ENCODE assay signal across 8 mouse cellular contexts in genomic region chr6:84106082-84106481, GRCm38 (mm10).
A peak's percentile ranks its signal among the peaks of the same experiment; 100 is the strongest.
DNase-seq lines count a peak whose midpoint lies in the region; ATAC-seq and TF ChIP-seq lines count a peak whose summit lies in the region.

No protein-coding gene starts in this region.

- intact Hi-C loops in left cerebral cortex, adult 2 months (cut with DNase I): no loop called here
- intact Hi-C loops in left cerebral cortex, postnatal 25 days (cut with DNase I): no loop called here

- H3K9me3 ChIP-seq in forebrain, embryonic 11.5 days (ENCODE audit: control insufficient read depth, low read length): no peaks in the 10 kb centered on the region
- no peaks in the 10 kb centered on the region for H3K9me3 ChIP-seq in intestine, embryonic 14.5 days (ENCODE audit: control insufficient read depth, low read length)
- H3K9me3 ChIP-seq in neural tube, embryonic 12.5 days: no peaks in the 10 kb centered on the region

- 8% methylated on average over 12 of the region's 12 CpGs for WGBS in forebrain, embryonic 11.5 days
- WGBS in intestine, embryonic 14.5 days: 9% methylated on average over 12 of the region's 12 CpGs
- WGBS in neural tube, embryonic 12.5 days: 3% methylated on average over 12 of the region's 12 CpGs

- peak; percentile 47 for ATAC-seq in forebrain, embryonic 11.5 days (replicated peaks; ENCODE audit: low FRiP score)
- ATAC-seq in intestine, embryonic 14.5 days (replicated peaks; ENCODE audit: low FRiP score, low TSS enrichment, low read depth): no peak
- peak; percentile 38 for ATAC-seq in neural tube, embryonic 12.5 days (ENCODE audit: low FRiP score, low read depth)
- ATAC-seq in erythroid progenitor cell, adult 5-6 weeks (replicated peaks; ENCODE audit: low FRiP score, poor library complexity, severe bottlenecking): no peak

- peak overlapping the region; percentile 44 for H3K4me3 ChIP-seq in left cerebral cortex, adult 2 months
- H3K4me3 ChIP-seq in forebrain, embryonic 11.5 days (ENCODE audit: low read depth, low read length): peak overlapping the region; percentile 41
- H3K4me3 ChIP-seq in intestine, embryonic 14.5 days (ENCODE audit: low read depth, low read length): peak overlapping the region; percentile 33
- H3K4me3 ChIP-seq in neural tube, embryonic 12.5 days: 0 out of 2 replicates have a peak overlapping the region, but pooled peaks have one; percentile 31

- no peak overlapping the region for H3K27ac ChIP-seq in left cerebral cortex, adult 2 months
- no peak overlapping the region for H3K27ac ChIP-seq in forebrain, embryonic 11.5 days (ENCODE audit: low read depth, low read length)
- H3K27ac ChIP-seq in intestine, embryonic 14.5 days (ENCODE audit: low read depth): 0 out of 2 replicates have a peak overlapping the region, but pooled peaks have one; percentile 14
- peak overlapping the region; percentile 34; the same call in 1 of the 2 replicates for H3K27ac ChIP-seq in neural tube, embryonic 12.5 days

- H3K27me3 ChIP-seq in forebrain, embryonic 11.5 days (ENCODE audit: control insufficient read depth, insufficient read depth, low read length): peaks cover 3% of the 10 kb centered on the region; the same call in 1 of the 2 replicates
- peaks cover 10% of the 10 kb centered on the region; the same call in 1 of the 2 replicates for H3K27me3 ChIP-seq in intestine, embryonic 14.5 days (replicated peaks; ENCODE audit: control insufficient read depth, insufficient read depth, low read length)
- peaks cover 30% of the 10 kb centered on the region for H3K27me3 ChIP-seq in neural tube, embryonic 12.5 days (replicated peaks)

- H3K4me1 ChIP-seq in forebrain, embryonic 11.5 days (replicated peaks; ENCODE audit: control insufficient read depth, insufficient read depth, low read length): peaks cover 8% of the 10 kb centered on the region; the same call in 1 of the 2 replicates
- peaks cover 18% of the 10 kb centered on the region for H3K4me1 ChIP-seq in intestine, embryonic 14.5 days (replicated peaks; ENCODE audit: control insufficient read depth, insufficient read depth, low read length)
- H3K4me1 ChIP-seq in neural tube, embryonic 12.5 days: peaks cover 37% of the 10 kb centered on the region

- peak overlapping the region; percentile 49 for H3K9ac ChIP-seq in forebrain, embryonic 11.5 days (ENCODE audit: low read length)
- no peak overlapping the region for H3K9ac ChIP-seq in intestine, embryonic 14.5 days (ENCODE audit: low read length)
- H3K9ac ChIP-seq in neural tube, embryonic 12.5 days: peak overlapping the region; percentile 29; the same call in 1 of the 2 replicates

- TF ChIP-seq CTCF in left cerebral cortex, adult 2 months (IDR thresholded peaks at IDR 0.05): no peak

- peak overlapping the region; percentile 71 for H3K4me2 ChIP-seq in forebrain, embryonic 11.5 days (ENCODE audit: low read depth, low read length, severe bottlenecking)
- H3K4me2 ChIP-seq in intestine, embryonic 14.5 days (ENCODE audit: low read length): peak overlapping the region; percentile 78
- peak overlapping the region; percentile 69 for H3K4me2 ChIP-seq in neural tube, embryonic 12.5 days (replicated peaks)

- H3K36me3 ChIP-seq in forebrain, embryonic 11.5 days (ENCODE audit: control insufficient read depth, insufficient read depth, low read length): no peaks in the 10 kb centered on the region
- no peaks in the 10 kb centered on the region for H3K36me3 ChIP-seq in intestine, embryonic 14.5 days (ENCODE audit: control insufficient read depth, insufficient read depth, low read length)
- H3K36me3 ChIP-seq in neural tube, embryonic 12.5 days: no peaks in the 10 kb centered on the region

- DNase-seq in left cerebral cortex, adult 2 months (ENCODE audit: extremely low spot score in 1 of 2, low spot score in 2 of 2): no peak
- no peak for DNase-seq in left cerebral cortex, postnatal 25 days (ENCODE audit: low spot score in 2 of 2)
- peak; percentile 60 for DNase-seq in forebrain, embryonic 11.5 days (ENCODE audit: low spot score)
- no peak for DNase-seq in intestine, embryonic 14.5 days (ENCODE audit: low spot score)
- DNase-seq in spleen, postnatal 36 days (ENCODE audit: low spot score in 2 of 2): no peak
- no peak for DNase-seq in MN1 (ENCODE audit: low spot score)

Comparison
In these comparisons a context has a peak if more than half of its experiments do, and no peak if none do; other contexts are left out.
1. H3K27ac ChIP-seq: peak in intestine, embryonic 14.5 days (single experiment) and neural tube, embryonic 12.5 days (single experiment); none in left cerebral cortex, adult 2 months (single experiment) and forebrain, embryonic 11.5 days (single experiment).
2. ATAC-seq: peak in forebrain, embryonic 11.5 days (single experiment) and neural tube, embryonic 12.5 days (single experiment); none in intestine, embryonic 14.5 days (single experiment) and erythroid progenitor cell, adult 5-6 weeks (single experiment).
3. Peak in every context shown above with its lines, with median percentiles within 50 percentile points of each other: H3K4me3 ChIP-seq and H3K4me2 ChIP-seq.